Mouse (Mus musculus): ENCODE results near the gene Poc1a.
A peak's percentile ranks its signal among the peaks of the same experiment; 100 is the strongest.

Gene Poc1a

GRCm38 (mm10) chr9:106265358-106266075, 15.3 kb upstream of the Poc1a start:
- DNase-seq (ENCODE audit: low read depth, low spot score), result no peak

GRCm38 (mm10) chr9:106266936-106267657, 13.8 kb upstream of the Poc1a start:
- no peak for DNase-seq (ENCODE audit: low read depth, low spot score)

- DNase-seq (ENCODE audit: low read depth, low spot score), result no peak
These were observed 12.4 kb upstream of the Poc1a start for GRCm38 (mm10) chr9:106268421-106268820.

- no peak for DNase-seq (ENCODE audit: low read depth, low spot score)
These were observed 11.6 kb upstream of the Poc1a start for GRCm38 (mm10) chr9:106269076-106269788.

- no peak for DNase-seq (ENCODE audit: low read depth, low spot score)
These were observed 11.0 kb upstream of the Poc1a start for GRCm38 (mm10) chr9:106269879-106270278.

GRCm38 (mm10) chr9:106270656-106271055, 10.2 kb upstream of the Poc1a start:
- DNase-seq (ENCODE audit: low read depth, low spot score), result no peak

GRCm38 (mm10) chr9:106272288-106272687, 8.6 kb upstream of the Poc1a start:
- no peak for DNase-seq (ENCODE audit: low read depth, low spot score)

GRCm38 (mm10) chr9:106273276-106273675, 7.6 kb upstream of the Poc1a start:
- DNase-seq (ENCODE audit: low read depth, low spot score), result no peak

GRCm38 (mm10) chr9:106273791-106274190, 7.1 kb upstream of the Poc1a start:
- DNase-seq (ENCODE audit: low read depth, low spot score), result no peak

- DNase-seq (ENCODE audit: low read depth, low spot score), result no peak
These were observed 6.1 kb upstream of the Poc1a start for GRCm38 (mm10) chr9:106274652-106275180.

- no peak for DNase-seq (ENCODE audit: low read depth, low spot score)
These were observed 5.1 kb upstream of the Poc1a start for GRCm38 (mm10) chr9:106275806-106276205.

- peak; percentile 51 for DNase-seq (ENCODE audit: low read depth, low spot score)
These were observed 475 bp upstream of the Poc1a start for GRCm38 (mm10) chr9:106280386-106280785.

GRCm38 (mm10) chr9:106282024-106282423, 1.2 kb downstream of the Poc1a start:
- no peak for DNase-seq (ENCODE audit: low read depth, low spot score)

- DNase-seq (ENCODE audit: low read depth, low spot score), result peak; percentile 57
These were observed 6.3 kb downstream of the Poc1a start for GRCm38 (mm10) chr9:106287165-106287564.

GRCm38 (mm10) chr9:106288864-106289263, 8.0 kb downstream of the Poc1a start:
- DNase-seq (ENCODE audit: low read depth, low spot score), result peak; percentile 59

- DNase-seq (ENCODE audit: low read depth, low spot score), result no peak
These were observed 9.0 kb downstream of the Poc1a start for GRCm38 (mm10) chr9:106289841-106290240.

GRCm38 (mm10) chr9:106290636-106291122, 9.8 kb downstream of the Poc1a start:
- no peak for DNase-seq (ENCODE audit: low read depth, low spot score)

GRCm38 (mm10) chr9:106293569-106294156, 12.8 kb downstream of the Poc1a start:
- no peak for DNase-seq (ENCODE audit: low read depth, low spot score)

GRCm38 (mm10) chr9:106296637-106297174, 15.8 kb downstream of the Poc1a start:
- DNase-seq (ENCODE audit: low read depth, low spot score), result no peak

- no peak for DNase-seq (ENCODE audit: low read depth, low spot score)
These were observed 19.4 kb downstream of the Poc1a start for GRCm38 (mm10) chr9:106300176-106300803.

- no peak for DNase-seq (ENCODE audit: low read depth, low spot score)
These were observed 20.1 kb downstream of the Poc1a start for GRCm38 (mm10) chr9:106300949-106301348.
